Mouse (Mus musculus): ENCODE data around the gene Uhrf1bp1l. TPM values are rescaled to one million over a fixed set of nuclear protein-coding genes. Genes with fewer than 3 reads are reported as not detected.

The Uhrf1bp1l gene
- 47.8 and 58.4 TPM in 2 replicates for polyA plus RNA-seq (2012; rRNA removed)

DNA sequence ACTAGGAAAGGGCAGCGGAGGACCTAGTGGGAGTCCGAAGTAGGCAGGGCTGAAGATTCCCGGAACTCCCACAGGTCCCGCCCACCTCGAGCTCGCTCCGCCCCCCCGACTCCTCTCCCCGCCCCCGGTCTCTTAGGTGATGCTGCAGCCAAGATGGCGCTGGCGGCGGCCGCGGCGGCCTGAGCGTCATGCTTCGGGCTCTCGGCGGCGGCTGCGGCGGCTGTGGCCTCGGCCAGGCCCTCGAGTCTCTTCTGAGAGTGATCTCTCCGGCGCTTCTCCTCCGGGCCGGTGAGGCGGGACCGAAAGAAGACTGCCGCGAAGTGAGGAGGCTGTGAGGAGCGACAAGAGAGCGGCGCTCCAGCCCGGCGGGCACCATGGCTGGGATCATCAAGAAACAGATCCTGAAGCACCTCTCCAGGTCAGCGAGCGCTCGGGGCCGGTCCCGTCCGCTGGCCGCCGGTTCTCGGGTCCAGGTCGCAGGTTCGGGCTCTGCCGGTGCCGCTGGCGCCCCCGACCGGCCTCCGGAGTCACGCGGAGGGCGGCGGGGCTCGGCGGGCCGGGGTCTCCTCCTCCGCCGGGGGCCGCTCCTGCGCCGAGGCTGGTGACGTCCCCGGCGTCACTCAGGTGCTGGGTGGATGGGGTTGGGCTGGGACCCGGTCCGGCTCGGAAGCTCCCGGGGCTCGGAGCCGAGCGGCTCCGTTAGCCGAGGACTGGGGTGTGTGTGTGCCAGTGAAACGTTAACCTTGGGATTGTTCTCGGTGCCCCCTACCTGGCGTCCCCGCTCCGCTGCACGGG lies at the start of gene Uhrf1bp1l:
Uhrf1bp1l (plus strand) TSS at position 121 of the 795 bp plus-strand sequence.

GRCm38 (mm10) chr10:89732001-89732794 lies 12.6 kb upstream of the Uhrf1bp1l start, which contains the start of gene Actr6:
Gene Actr6 (minus strand): TSS chr10:89732295.

Other genes starting within 250 kb of the Uhrf1bp1l start
- gene Nr1h4, start 211.4 kb upstream of the Uhrf1bp1l start, polyA plus RNA-seq (2012; rRNA removed) = 0.12 and 0.19 TPM in 2 replicates
- gene Slc17a8, start 123.7 kb upstream of the Uhrf1bp1l start, polyA plus RNA-seq (2012; rRNA removed) = 0.91 and 1.5 TPM in 2 replicates
- 28.6 and 36.3 TPM in 2 replicates for gene Scyl2, start 58.7 kb upstream of the Uhrf1bp1l start, polyA plus RNA-seq (2012; rRNA removed)
- gene Actr6, start 12.7 kb upstream of the Uhrf1bp1l start, polyA plus RNA-seq (2012; rRNA removed) = 16.1 and 21.0 TPM in 2 replicates
- 5.6 and 6.8 TPM in 2 replicates for gene Anks1b, start 128.5 kb downstream of the Uhrf1bp1l start, polyA plus RNA-seq (2012; rRNA removed)

Data from central nervous system, embryonic 11.5 days (tissue).